Mouse (Mus musculus) testis, postnatal 10 days (tissue): ENCODE results near the gene Nlrp9a.
"Not testable (repeated sequence)": the region's sequence is repeated elsewhere in the genome, so short reads cannot be mapped to it uniquely, and the experiment has no call there.

Experiments
- DNase-seq: peaks from one replicate; pipeline ENCODE4 v3.0.0; 2021; ENCODE audit warnings: low spot score

The Nlrp9a gene

DNA sequence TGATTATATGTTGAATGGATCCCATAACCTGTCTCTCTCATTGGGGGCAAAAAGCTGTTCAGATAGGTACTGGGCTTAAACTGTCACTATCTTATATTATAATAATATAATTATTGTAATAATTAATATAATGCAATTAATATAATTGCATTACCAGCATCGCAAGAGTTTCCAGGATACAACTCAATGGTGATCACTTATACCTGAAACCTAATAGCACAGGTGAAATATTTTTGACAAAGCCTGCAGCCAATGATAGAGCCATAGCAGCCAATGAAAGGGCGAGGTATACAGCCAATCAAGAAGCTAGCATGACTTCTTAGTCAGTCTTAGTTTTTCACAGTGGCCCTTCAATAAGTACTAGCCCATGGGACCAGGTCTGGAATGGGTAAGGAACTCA lies at the start of gene Nlrp9a:
Nlrp9a (plus strand) TSS at position 301 of the 400 bp plus-strand sequence.
- not testable (repeated sequence) for DNase-seq

DNA sequence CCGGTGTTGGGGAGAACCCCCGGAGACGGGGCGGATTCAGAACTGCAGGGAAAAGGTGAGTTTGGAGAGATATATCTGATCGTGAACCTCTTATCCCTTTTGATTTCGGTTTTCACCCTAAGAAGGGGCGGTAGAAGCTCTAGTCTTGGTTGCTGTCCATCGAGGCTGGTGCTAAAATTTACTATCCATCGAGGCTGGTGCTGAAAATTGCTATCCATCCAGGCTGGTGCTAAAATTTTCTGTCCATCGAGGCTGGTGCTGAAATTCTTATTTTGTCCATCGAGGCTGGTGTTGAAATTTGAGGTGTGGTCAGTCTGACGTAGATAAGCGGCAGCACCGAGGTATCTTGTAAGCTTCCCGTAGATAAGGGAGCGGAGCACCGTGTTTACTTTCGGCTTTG lies 45.3 kb upstream of the Nlrp9a start:
- DNase-seq: not testable (repeated sequence)

DNA sequence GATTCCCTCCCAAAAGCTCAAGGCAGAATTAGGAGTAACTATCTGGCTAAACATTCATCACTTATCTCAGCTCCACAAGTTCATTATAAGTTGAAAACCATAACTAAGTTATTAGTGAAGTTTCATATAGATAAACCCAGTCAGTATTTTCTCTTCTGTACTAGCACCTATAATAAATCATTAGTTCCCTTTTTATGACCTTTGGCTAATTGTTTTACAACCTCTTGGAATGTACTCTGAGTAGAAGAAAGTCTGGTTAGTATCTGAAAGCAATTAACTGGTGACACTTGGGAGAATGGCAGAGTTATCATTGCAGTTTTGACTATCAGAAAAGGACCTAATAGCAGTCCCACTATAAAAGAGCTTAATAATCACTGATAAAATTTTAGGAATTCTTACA lies 54.3 kb downstream of the Nlrp9a start:
- DNase-seq: no peak

DNA sequence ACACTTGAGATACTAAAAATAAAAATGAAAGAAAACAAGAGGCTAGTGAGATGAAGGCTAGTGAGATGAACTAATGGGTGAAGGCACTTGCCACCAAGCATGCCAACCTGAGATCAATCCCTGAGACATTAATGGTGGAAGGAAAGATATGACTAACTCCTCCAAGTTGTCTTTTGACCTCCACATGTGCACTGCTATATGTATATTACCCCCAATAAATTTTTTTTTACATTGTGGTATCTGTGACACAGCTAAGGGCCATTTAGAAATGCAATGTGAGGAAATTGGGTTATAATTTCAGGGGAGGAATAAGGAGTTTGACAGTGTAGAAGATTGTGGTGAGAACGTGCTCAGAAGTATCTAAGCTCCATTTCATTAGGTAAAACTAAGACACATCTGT lies 55.0 kb downstream of the Nlrp9a start:
- no peak for DNase-seq

DNA sequence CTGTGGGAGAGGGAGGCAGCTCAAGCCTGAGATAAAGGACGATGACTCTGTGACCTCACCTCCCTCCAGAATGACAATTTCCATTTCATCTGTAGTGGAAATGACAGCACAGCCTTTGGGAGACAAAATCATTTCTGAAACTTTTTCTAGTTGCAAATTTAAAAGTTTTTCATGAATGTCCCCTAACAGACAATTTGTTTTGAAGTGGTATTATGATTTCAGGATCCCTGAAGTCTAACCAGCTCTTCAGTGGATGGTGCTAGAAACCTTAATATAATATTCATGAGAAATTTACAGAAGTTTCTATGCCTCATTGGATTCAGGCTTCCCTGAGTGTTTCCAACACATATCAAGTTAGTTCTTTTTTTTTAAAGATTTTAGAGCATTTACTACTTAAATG lies 83.5 kb downstream of the Nlrp9a start, which contains the start of gene Vmn1r185:
Vmn1r185 (minus strand) TSS at position 101 of the 400 bp plus-strand sequence.
- DNase-seq: not testable (repeated sequence)
